Mouse (Mus musculus) layer of hippocampus, postnatal 14 days (tissue): ENCODE data around the gene Rcn3. TPM values are rescaled to one million over a fixed set of nuclear protein-coding genes. Genes with fewer than 3 reads are reported as not detected.
A peak's percentile ranks its signal among the peaks of the same experiment; 100 is the strongest.
"Not testable (repeated sequence)": the region's sequence is repeated elsewhere in the genome, so short reads cannot be mapped to it uniquely, and the experiment has no call there.

ENCODE experiments used
- DNase-seq, 2 experiments: peaks; one replicate each; pipeline ENCODE4 v3.0.0; 2021 to 2022; ENCODE audit warnings: low spot score in 2 of 2, mixed read lengths in 1 of 2
- total RNA-seq, 2 experiments: library from RNA; stranded (reverse); gene quantifications; 2 replicates each; pipeline ENCODE4 v1.2.3; 2021

The Rcn3 gene
- total RNA-seq, 2 experiments from 2014 or later, result 10.3 to 13.8 TPM

GRCm38 (mm10) chr7:45100046-45100445, 8.0 kb upstream of the Rcn3 start:
- DNase-seq, result no peak

DNA sequence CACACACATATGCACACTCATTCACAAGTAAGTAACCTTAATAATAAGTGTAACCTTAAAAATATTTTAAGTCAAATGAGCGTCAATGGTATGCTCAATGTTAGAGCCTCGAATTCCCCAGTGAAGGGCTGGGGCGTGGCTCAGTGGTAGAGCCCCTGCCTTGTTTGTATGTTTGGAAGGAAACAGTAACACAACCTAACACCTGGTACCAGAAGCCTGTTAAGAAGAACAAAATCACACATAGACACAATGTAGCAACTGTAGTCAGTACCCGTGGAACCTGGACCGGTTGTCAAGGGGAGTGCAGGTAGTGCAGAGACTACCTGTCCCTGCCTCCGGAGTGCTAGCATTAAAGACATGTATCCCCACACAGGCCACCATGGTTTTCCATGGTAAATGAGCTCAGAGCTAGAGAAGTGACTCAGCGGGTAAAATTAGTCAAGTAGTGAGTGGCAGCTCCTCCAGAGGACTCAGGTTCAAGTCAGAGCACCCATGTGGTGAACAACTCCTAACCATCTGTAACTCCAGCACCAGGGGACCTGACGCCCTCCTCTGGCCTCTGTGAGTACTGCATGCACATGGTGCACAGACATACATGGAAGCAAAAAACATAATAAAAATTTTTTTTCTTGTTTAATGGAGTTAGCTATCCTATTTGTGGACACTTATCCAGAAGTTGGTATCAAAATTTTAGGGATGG, 6.7 kb upstream of the Rcn3 start:
- DNase-seq, result no peak

DNA sequence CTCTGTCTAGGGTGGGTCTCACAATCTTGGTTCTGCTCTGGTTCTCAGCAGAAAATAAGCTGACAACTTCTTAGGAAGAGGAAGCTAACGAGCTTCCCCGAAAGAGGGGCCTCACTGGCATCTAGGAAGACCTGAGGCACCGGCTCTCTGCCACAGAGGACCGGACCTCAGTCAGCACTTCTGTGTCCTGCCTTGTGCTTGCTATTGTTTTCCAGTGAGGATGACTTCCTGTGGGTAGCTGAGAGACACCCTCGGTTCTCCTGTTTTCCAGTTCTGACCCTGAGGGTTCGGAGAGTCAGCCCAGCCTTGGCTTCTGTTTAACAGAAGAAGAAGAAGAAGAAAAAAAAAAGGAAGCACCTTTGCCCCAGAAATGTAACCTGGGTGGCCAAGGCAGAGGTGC, 5.5 kb upstream of the Rcn3 start:
- no peak for DNase-seq

GRCm38 (mm10) chr7:45095965-45096364, 3.9 kb upstream of the Rcn3 start:
- DNase-seq, result not testable (repeated sequence)

GRCm38 (mm10) chr7:45095367-45095766, 3.3 kb upstream of the Rcn3 start:
- DNase-seq, result no peak

GRCm38 (mm10) chr7:45094121-45094520, 2.1 kb upstream of the Rcn3 start:
- no peak for DNase-seq

- no peak for DNase-seq
Observed at GRCm38 (mm10) chr7:45093516-45093905, 1.5 kb upstream of the Rcn3 start.

GRCm38 (mm10) chr7:45092828-45093515, 951 bp upstream of the Rcn3 start:
- no peak for DNase-seq

DNA sequence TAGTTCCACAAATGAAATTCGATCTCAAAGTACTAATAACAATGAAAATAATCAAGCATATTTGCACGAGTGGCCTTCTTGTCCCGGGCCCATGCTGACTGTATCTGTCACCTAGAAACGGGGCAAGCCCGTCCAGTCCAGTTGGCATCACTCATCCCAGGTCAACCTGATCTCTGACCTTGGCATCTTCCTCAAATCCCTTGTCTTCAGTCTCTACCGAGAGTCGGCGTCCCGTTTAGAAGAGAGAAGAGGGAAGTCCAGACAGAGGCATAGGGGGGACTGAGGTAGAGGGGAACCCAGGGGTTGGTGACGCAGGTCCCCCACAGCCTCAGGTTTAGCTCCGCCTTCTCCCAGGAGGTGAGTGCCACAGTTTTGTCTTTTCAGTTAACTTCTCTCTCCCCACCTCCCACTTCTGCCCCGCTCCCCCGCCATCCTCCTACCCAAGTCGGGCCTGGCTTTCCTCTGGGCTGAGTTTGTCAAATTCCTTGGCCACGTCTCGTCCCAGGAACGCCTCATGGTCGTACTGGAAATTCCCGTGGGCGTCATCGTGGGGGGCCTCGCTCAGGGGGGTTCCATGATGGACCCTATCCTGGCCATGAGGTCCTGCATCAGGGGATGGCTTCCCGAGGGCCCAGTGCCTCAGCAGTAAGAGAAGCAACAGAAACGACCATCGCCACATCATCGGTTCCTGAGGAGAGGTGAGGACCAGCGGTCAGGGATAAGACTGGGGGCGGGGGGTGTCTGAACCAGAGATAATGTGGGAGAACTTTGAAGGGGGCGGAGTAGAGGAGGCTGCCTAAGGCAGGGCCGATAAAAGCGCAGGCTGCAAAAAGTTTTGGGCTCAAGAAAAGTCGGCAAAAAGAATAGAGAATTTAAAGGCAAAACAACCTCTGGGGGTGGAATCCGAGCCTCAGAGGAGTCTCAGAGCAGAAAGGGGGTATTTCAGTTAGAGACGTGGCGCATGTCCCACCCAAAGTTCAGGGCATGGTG, 725 bp downstream of the Rcn3 start:
- no peak for DNase-seq

GRCm38 (mm10) chr7:45090251-45090977, 1.6 kb downstream of the Rcn3 start:
- DNase-seq, result no peak

DNA sequence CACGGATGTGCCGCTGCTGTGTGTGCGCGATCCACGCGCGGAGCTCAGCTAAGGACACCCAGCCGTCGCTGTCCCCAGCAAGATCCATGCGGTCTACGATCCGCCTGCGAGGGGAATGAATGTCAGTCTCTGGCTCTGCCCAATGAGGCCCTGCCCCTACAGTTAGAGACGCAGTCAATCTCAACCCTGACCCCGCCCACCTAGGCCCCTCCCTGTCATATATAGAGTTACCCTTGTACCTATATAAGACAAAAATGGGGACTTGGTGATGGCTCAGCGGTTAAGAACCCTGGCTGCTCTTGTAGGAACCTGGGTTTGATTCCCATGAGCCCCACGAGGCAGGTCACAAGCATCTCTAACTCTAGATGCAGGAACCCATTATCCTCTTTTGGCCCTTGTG, 3.4 kb downstream of the Rcn3 start:
- DNase-seq, result no peak

DNA sequence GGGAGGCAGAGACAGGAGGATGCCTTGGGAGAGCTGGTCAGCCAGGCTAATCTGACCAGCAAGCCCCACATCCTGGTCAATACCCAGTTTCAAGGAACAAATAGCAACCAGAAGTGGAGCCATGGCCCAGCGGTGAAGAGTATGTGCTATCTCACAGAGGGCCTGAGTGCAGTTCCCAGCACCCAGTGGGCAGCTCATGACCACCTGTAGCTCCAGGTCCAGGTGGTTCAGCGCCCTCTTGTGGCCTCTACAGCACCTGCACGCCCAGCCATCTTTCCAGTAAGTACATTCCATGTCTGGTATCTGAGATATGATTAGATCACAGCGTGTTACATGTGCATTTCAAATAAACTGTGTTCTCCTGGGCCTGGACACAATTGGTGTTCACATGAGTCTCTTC, 5.9 kb downstream of the Rcn3 start:
- DNase-seq, result no peak

DNA sequence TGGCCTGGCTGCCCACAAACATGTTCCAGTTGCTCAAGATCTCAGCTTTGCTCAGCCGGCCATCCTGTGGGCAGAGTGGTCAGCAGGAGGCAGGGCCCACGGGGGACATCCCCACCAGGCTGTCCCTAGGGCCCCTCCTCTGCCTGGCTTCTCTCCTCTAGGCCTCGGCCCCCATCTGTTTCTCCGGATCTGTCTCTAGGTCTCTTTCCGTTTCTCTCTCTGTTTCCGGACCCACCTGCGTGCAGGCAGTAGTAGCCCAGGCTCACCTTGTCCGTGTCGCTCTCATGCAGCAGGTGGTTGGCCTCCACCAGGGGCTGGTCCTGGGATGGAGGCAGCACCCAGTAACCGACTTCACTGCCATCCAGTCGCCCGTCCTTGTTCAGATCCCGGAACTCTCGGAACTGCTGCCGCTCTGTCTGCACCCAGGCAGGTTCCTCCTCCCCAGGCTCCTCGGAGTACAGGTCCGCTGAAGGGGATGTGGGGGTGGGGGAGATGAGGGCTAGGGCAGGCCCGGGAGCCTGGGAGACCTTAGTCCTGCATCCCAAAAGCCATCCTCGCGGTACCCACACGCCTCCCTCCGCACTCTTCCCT, 8.6 kb downstream of the Rcn3 start:
- DNase-seq, result no peak

GRCm38 (mm10) chr7:45082401-45083299, 9.4 kb downstream of the Rcn3 start:
- DNase-seq, result no peak

- DNase-seq, result no peak
Observed at GRCm38 (mm10) chr7:45081016-45081415, 11.0 kb downstream of the Rcn3 start.

DNA sequence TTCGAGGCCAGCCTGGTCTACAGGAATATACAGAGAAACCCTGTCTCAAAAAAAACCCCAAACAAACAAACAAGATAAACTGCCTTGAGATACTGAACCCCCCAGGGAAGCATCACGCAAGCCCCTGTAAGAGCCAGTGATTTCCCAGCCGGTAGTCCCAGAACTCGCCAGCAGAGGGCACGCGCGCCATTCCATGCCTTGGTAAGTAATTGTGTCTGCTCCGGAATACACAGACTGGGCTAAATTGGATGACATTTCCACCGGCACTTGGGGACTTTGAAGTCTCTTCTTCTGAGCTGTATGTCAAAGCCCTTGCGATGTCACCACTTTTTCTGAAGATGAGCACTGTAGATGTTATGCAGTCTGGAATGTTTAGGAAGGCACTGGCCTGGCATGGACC, 12.2 kb downstream of the Rcn3 start:
- DNase-seq, result peak; percentile 90 to 94

GRCm38 (mm10) chr7:45078513-45078912, 13.5 kb downstream of the Rcn3 start:
- peak in 1 of 2 experiments; percentile 61 for DNase-seq

DNA sequence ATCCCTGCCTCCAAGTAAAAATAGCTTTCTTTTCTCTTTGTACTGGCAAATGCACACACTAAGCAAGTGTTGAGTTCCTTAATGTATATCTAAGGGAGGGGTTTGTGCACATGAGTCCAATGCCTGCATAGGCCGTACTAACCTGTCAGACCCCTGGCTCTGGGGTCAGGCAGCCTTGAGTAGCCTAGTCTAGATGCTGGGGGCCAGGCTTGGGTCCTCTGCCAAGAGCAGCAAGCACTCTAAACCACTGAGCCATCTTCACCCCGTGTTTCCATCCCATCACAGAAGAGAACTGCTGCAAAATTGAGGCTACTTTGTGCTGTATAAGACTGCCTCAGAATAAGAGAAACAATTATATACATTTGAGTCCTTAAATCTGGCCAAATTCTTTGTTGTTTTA, 14.2 kb downstream of the Rcn3 start:
- DNase-seq, result no peak

DNA sequence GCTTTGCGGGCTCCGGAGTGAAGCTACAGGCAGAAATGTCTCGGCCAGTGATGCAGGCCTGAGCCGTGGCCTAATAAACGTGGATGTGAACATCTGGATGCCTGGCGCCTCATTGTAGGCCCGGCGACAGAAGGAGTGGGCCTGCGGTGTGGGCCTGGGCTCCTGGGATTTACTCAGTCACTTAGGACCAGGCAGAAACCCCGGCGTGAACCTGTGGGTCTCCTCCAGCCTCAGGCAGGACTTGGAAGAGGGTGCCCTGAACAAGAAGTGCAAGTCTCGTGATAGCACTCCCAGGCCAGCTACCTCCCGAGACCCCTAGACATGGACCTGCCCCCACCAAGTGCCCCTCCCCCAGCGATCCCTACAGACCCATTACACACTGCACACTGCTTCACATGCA, 14.7 kb downstream of the Rcn3 start:
- DNase-seq, result no peak

DNA sequence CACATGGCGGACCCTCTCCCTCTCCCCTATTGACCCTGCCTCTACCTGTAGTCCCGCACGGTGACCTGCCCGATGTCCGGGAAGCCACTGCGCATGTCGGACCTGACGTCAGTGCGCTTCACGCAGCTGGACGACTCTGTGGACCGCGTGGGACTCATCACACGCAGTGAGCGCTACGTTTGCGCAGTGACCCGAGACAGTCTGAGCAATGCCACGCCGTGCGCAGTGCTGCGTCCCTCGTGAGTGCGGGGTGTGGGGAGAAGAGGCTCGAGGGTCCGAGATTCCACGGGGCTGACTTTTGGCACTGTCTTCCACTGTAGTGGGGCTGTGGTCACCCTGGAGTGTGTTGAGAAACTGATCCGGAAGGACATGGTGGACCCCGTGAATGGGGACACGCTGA, 15.5 kb downstream of the Rcn3 start:
- no peak for DNase-seq
